Comparison of ENCODE assay signal across 8 mouse cellular contexts in the genomic region with DNA sequence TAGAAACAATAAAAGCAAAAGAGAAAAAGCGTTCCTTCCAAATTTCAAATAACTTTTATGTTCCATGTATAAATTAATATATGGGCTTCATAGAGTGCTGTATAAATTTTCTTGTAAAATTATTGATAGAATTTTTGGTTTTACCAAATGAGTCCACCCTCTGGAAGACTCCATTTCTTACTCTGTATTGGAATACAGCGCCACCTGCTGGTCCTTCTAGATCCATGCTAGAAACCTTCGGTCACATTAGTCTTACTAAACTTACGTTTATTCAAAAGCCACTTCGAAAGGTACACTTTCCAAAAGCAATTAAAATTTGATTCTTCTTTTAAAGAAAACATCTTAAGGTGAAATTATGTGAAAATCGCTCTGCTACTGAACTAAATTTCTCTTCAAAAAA.
A peak's percentile ranks its signal among the peaks of the same experiment; 100 is the strongest.
DNase-seq lines count a peak whose midpoint lies in the region; ATAC-seq and TF ChIP-seq lines count a peak whose summit lies in the region.

No protein-coding gene starts in this region.

- H3K9me3 ChIP-seq in forebrain, embryonic 15.5 days = no peaks in the 10 kb centered on the region

- no peak overlapping the region for H3K9ac ChIP-seq in forebrain, embryonic 15.5 days (replicated peaks)

- H3K4me3 ChIP-seq in forebrain, embryonic 15.5 days = no peak overlapping the region

- no peaks in the 10 kb centered on the region for H3K36me3 ChIP-seq in forebrain, embryonic 15.5 days

- no peak overlapping the region for H3K27ac ChIP-seq in forebrain, embryonic 15.5 days (replicated peaks)

- no peaks in the 10 kb centered on the region for H3K4me1 ChIP-seq in forebrain, embryonic 15.5 days

- TF ChIP-seq CTCF in brain, embryonic 14.5 days (IDR thresholded peaks at IDR 0.05; ENCODE audit: borderline replicate concordance, extremely low read depth, insufficient read depth, insufficient read length) = peak; percentile 53; the same call in 1 of the 2 replicates

- no peak for TF ChIP-seq POLR2A in brain, embryonic 14.5 days (IDR thresholded peaks at IDR 0.05; ENCODE audit: borderline replicate concordance, extremely low read depth, insufficient read depth, insufficient read length, poor library complexity, severe bottlenecking)

- no peaks in the 10 kb centered on the region for H3K27me3 ChIP-seq in forebrain, embryonic 15.5 days

- peak; percentile 52 for DNase-seq in gastrocnemius, adult 18-20 months (ENCODE audit: low spot score)
- no peak for DNase-seq in gastrocnemius, postnatal 25 days
- DNase-seq in B cell, adult 2 months = peak; percentile 27 to 37
- peak; percentile 78 for DNase-seq in brain, embryonic 14.5 days (ENCODE audit: low read depth)
- DNase-seq in kidney, postnatal 4 days = peak; percentile 79 to 82
- peak; percentile 78 for DNase-seq in lung, postnatal 10 days
- DNase-seq in testis, postnatal 10 days (ENCODE audit: low spot score) = peak; percentile 78

- WGBS in forebrain, embryonic 15.5 days = 43% methylated on average over 6 of the region's 6 CpGs

- H3K4me2 ChIP-seq in forebrain, embryonic 15.5 days (replicated peaks) = no peak overlapping the region

- ATAC-seq in forebrain, embryonic 15.5 days (replicated peaks) = 0 out of 2 replicates have a peak, but pooled peaks have one; percentile 29
